Mouse (Mus musculus) G1E-ER4 (cell line): ENCODE data around the gene Magi2. TPM values are rescaled to one million over a fixed set of nuclear protein-coding genes. Genes with fewer than 3 reads are reported as not detected.

Source experiments
- GATA1 ChIP-seq: IDR thresholded peaks from one replicate; pipeline ENCODE4 v1.8.0; 2012; ENCODE audit warnings: low read length, inconsistent platforms
- polyA plus RNA-seq: library from polyadenylated mRNA; stranded (reverse); fragments of >175 nt; gene quantifications from 2 replicates; pipeline ENCODE4 v1.2.3, GENCODE M21; 2012

The Magi2 gene
- polyA plus RNA-seq, 1 experiment: 0.94 TPM

DNA sequence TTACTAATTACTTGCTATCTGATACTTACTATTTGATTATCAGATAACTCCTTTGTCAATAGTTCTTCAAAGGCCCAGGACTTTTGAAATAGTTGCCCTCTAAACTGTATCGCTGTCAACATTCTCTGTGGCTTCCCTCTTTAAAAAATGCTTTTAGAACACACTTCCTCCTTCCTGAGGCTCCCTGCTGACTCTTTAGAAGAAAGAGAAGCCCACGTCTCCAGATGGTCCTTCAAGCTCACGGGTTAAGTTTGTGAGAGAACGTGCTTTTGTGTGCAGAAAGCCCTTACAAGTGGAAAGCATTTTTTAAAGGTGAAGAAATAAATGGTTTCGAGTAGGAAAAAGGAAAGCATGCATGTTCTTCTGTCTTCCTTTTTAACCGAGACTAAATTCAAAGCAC lies 1267.2 kb downstream of the Magi2 start:
- TF ChIP-seq GATA1: no peak

- no peak for TF ChIP-seq GATA1
Observed at GRCm38 (mm10) chr5:20496924-20497323, 1270.1 kb downstream of the Magi2 start.

GRCm38 (mm10) chr5:20499031-20499600 lies 1272.3 kb downstream of the Magi2 start:
- TF ChIP-seq GATA1: no peak

DNA sequence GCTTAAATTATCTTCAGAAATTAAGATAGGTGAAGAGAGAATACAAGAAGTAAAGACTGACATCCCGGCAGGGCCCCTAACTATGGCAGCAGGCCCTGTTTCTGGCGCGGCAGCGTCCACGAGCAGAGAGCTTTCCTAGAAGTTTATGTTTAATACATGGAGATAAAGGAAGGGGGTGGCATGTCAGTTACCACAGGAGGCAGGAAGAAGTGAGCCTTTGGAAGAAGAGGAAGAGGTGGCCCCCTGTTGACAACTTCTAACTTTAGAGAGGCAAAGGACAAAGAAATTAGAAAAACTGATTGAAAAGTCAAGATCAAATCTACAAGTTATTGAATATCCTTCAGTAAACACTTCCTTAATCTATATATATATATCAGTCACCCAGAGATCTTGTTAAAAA lies 1281.8 kb downstream of the Magi2 start:
- no peak for TF ChIP-seq GATA1

DNA sequence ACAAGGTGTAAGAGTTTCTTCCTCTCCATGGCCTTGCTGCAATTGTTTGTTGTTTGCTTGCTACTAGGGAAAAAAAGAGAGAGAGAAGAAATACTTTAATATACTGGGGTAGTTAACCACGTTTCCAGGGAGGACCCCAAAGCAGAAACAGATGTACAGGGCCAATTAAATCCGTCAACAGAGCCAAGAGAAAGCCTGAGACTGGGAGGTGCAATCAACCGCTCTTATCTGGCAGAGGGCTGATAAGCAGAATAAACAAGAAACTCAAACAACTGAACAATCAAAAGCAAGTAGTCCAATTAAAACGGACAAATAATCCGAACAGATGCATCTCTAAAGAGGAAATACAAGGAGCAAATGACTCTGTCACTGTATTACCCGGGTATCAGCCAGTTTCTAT lies 1282.8 kb downstream of the Magi2 start:
- TF ChIP-seq GATA1: no peak

GRCm38 (mm10) chr5:20512377-20513126 lies 1285.7 kb downstream of the Magi2 start:
- TF ChIP-seq GATA1: no peak

GRCm38 (mm10) chr5:20521639-20522038 lies 1294.8 kb downstream of the Magi2 start:
- no peak for TF ChIP-seq GATA1

DNA sequence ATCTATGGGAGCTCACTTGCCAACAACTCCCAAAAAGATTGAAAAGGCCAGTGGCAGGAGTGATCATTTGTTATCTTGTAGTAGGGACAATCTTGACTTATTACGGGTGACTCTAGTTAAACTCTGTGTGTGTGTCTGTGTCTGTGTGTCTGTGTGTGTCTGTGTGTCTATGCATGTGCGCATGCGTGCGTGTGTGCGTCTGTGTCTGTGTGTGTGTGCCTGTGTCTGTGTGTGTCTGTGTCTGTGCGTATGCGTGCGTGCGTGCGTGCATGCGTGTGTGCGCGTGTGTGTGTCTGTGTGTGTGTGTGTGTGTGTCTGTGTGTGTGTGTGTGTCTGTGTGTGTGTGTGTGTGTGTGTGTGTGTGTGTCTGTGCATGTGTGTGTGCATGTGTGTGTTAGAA lies 1295.2 kb downstream of the Magi2 start:
- TF ChIP-seq GATA1: no peak

DNA sequence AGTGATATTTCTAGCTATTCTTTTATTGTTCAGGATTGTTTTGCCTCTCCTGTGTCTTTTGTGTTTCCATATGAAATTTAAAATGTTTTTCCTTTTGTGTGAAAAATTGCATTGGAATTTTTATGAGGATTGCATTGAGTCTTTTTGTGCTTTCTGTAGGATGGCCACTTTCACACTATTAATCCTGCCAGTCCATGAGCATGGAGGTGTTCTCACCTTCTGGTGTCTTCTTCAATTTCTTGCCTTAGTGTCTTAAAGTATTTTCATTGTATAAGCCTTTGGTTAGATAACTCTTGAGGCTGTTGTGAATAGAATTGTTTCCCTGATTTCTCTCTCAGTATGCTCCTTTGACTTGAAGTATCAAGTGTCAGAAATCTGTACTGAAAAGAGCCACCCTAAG lies 1296.9 kb downstream of the Magi2 start:
- TF ChIP-seq GATA1: no peak

DNA sequence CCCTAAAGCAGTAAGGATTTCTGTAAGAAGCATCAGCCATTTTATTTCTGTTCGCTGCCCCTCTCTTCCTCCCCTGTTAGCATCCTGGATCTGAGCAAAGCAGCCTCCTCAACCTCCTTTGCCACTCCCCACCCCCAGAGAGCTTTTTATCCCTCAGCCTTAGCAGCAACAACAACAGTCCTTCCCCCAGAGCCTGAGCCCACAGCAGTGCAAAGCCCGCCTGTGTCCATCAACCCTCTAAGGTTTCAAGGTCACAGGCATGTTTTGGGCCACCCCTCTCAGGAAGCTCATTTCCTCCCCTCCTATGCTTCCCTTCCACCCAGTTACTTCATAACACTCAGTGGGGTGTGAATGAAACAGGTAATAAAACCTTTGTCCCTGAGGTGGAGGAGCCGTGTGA lies 1309.7 kb downstream of the Magi2 start:
- no peak for TF ChIP-seq GATA1

DNA sequence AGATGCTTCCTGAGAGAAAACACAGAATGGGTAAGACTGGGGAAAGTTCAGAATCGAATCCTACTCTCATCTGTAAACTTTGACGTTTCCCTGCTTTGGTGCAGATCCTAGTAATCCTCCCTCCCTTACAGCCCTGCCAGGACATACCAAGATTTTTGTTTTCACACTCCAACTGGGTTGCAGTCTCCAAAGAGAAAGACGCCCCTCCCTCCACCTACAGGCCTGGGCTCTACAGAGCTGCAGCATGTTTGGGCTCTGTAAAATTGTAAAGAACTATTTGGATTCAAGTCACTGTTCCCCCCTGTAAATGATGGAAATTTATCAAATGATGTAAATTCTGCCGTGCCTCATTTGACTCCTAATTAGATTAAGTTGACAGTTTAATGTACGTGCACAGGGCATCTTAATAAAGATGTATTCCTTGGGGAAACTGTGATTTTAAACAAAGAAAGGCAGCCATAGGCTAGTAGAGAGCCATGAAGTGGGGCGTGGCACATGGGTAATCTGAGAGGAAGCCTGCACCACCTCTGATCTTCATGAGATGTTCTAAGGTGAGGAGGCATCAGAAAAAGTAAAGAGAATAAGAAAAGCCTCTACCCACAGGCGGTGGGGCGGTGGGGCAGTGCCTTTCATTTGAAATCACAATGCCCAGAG lies 1310.7 kb downstream of the Magi2 start:
- TF ChIP-seq GATA1: no peak

DNA sequence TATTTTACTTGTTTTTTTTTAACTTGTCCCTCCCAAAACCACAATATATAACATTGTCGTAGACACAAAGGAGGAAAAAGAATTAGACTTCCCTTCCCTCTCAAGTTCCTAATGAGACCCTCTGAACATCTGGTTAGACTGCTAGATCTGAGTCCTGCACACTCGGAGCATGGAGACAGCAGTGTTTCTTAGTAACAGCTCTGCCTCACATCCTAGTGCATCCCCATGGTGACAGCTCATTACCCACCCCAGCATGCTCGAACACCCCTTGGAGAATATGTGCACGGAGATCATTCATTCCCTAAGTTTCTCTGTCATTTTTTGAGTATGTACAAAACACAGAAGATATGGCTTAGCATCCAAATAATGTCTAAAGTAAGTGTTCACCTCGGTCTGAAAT lies 1317.5 kb downstream of the Magi2 start:
- no peak for TF ChIP-seq GATA1

DNA sequence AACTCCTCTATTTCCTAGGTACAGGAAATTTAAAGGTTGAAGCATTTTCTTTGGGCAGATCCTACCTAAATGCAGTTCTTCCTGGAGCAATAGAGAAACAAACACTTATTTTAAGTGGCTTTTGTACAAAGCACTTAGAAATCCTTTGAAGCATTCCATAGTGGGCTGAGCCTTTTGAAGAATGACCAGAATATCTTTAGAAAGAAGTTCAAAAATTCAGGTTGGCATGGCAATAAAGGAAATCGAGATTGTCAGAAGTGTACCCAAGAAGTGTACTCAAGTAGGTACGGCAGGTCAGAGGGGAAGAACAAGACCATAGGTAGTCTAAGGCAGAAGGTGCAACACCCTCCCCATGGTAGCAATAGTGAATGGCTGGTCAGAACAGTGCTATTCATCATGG lies 1332.5 kb downstream of the Magi2 start:
- TF ChIP-seq GATA1: no peak

GRCm38 (mm10) chr5:20559821-20560220 lies 1333.0 kb downstream of the Magi2 start:
- no peak for TF ChIP-seq GATA1

- no peak for TF ChIP-seq GATA1
Observed at GRCm38 (mm10) chr5:20568421-20568820, 1341.6 kb downstream of the Magi2 start.

DNA sequence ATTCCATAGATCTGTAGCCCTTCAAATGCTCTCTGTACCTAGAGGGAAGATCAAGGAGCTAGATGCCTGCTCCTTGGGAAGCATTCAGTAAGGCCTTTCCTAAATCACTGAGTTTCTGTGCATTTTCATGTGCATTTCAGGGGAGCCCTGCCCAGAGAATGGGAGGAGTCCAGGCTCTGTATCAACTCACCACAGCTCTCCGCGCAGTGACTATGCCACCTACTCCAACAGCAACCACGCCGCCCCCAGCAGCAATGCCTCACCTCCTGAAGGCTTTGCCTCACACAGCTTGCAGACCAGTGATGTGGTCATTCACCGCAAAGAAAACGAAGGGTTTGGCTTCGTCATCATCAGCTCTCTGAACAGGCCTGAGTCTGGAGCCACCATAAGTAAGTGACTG lies 1342.1 kb downstream of the Magi2 start:
- no peak for TF ChIP-seq GATA1

DNA sequence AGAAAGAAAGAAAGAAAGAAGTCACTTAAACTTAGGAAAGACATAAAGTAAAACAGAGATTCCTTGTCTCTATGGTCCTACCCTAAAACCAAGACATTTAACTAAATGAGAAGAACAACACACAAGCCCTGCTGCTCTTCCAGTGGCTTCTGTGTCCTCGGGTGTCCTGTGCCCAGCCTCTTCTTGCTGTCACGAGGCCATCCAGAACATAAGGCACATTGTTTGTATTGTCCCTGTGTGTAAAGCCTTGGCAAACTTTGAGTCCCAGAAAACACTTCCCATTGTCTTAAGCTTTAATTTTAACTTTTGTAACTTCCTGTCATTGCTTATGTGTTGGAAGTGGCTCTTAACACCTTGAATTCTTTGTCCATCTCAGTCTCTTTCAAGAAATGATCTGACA lies 1348.0 kb downstream of the Magi2 start:
- no peak for TF ChIP-seq GATA1

GRCm38 (mm10) chr5:20575798-20576197 lies 1349.0 kb downstream of the Magi2 start:
- no peak for TF ChIP-seq GATA1
